Mouse (Mus musculus): ENCODE results near the gene Slc7a4. TPM values are rescaled to one million over a fixed set of nuclear protein-coding genes. Genes with fewer than 3 reads are reported as not detected.
"Not testable (repeated sequence)": the region's sequence is repeated elsewhere in the genome, so short reads cannot be mapped to it uniquely, and the experiment has no call there.

Slc7a4 gene
- total RNA-seq (2021) (10 to 100 TPM in 1 of 2 experiments, 1 to 10 TPM in 1; 7.6 to 23.8 TPM), polyA plus RNA-seq (2012; rRNA removed) (28.4 and 56.6 TPM in 2 replicates)
- long read RNA-seq, transcript Slc7a4-202 (5 exons, 3,281 nt) = major isoform, 13 of 41 reads
- long read RNA-seq, partial matches to known transcripts = 5 of 41 reads
- long read RNA-seq, other reads (novel, unspliced or antisense) = 21 of 41 reads

DNA sequence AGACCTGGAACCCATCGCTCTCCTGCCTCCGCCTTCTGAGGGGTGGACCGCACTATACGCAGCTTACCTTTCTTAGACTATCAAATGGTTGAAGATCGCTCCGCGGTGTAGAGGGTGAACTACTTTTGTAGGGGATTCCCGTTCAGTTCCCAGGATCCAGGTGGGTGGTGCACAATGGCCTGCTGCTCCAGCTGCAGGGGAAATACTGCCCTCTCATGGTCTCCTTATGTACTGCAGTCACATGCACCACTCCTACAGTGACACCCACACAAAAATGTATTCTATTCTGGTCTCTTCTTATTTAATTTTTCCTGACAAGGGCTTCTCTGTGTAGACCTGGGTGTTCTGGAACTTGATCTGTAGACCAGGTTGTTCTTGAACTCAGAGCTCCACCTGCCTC, at the start of gene Slc7a4:
Gene Slc7a4, minus strand, starts transcription at position 151 of the 400 bp plus-strand sequence.
- no peak for DNase-seq

DNA sequence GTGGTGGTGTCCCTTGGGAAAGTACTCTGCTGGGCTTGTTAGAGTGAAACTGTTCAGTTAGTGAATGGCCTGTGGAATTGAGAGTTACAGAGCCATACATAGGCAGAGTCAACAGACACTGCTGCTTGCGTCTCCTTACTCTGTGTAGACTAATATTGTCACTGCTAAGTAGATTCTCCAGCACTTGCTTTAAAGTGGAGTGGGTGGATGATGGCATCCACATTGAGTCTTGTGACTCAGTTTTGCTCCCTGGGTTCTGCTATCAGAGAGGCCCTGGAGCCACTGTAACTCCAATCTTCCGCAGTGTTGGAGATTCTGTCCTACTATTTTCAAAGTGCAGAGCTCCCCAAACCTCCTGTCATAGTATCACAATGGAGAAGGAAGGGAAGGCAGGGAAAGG, 49.6 kb upstream of the Slc7a4 start:
- DNase-seq = no peak

DNA sequence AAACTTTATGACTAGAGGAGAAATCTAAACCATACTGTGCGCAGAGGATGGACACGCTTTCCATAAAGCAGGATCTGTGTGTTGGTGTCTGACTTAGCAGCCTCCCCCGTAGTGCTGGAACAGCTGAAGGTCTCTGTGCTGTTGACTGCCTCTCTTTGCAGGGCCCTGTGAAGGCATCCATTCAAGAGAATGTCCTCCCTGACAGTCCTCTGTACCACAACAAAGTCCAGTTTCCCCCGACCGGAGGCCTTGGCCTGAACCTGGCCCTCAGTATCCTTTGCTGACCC, 43.2 kb upstream of the Slc7a4 start:
- no peak for DNase-seq

DNA sequence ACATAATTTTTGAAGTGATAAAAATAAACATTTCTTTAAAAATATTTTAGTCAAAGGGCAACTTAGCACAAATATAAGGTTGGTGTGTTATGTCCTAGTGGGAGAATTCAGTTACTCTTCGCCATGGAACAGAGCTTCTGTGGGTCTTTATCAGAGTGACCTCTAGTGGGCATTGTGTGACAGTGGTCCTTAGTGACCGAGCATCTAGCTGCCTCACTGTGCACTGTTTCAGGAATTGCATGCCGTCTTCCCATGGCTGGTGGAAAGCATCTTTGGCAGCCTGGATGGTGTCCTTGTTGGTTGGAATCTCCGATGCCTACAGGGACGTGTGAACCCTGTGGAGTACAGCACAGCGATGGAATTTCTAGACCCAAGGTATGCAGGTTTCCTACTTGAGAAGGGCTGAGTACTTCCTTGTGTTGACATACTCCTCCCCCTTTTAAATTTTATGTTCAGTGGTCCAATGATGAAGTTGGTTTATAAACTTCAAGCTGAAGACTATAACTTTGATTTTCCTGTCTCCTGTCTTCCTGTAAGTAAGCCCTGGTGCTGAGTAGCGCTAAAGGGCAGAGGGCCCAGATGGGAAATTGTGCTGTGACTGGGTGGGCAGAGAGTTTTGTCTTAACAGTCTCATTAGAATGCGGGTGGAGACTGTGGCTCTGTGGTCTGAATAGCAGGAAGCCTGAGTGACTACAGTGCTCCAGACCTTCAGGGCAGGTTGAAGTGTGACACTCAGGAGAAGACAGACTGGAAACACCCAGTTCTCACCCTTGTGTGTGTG, 42.7 kb upstream of the Slc7a4 start:
- no peak for DNase-seq

DNA sequence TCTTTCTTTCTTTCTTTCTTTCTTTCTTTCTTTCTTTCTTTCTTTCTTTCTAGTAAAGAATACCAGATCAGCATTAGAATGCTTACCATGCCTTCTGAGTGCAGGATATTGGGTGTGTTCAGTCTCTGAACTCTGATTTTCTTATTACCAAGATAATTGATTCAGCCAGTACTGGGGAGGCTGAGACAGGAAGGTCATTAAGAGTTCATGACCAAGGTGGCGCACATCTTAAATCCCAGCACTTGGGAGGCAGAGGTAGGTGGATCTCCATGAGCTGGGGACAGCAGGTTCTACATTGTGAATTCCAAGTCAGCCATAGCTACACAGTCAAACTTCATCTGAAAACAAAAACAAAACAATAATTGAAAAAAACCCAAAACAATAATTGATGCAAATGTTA, 38.9 kb upstream of the Slc7a4 start:
- DNase-seq = no peak

DNA sequence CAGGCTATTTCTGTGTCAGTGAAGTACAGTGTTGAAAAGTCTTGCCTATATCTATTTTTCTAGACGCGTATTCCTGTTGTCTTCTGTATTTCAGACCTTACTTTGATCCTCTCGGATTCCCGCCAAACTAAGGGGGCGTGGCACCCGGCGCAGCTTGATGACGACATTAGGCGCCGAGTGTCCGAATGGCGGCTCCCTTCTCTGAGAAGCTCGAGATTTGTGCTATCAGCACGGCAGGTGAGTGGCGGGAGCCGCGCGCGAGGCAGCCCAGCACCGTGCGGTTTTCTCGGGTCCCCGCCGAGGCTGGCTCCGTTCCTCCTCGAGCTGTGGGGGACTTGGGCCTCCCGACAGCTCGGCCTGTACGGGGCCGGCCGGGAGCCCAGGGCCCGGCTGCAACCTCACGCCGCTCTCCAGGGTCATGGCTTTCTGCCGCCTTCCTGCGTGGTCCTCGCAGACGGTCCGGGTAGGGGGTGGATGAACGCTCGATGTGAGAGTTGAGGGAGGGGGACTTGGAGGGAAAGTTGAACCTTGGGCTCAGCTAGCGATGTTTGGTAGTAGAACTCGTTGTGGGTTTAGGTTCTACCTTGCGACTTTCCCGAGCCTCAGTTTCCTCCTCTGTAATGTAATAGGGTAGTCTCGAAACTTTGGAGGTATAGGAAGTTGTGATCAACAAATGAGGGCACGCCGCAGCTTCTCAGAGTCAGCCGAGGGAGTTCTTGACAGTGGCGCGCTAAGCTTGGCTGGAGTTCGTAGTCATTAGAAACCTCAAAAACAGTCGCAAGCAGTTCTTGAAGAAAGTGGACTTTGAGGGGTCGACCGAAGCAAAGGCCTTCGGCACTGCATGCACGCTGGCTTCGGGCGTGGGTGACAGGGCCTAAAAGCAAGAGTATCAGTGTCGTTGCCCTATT, 36.4 kb upstream of the Slc7a4 start, which contains the start of gene Smpd4:
Gene Smpd4, plus strand, starts transcription at position 157 of the 908 bp plus-strand sequence.
- DNase-seq = peak; percentile 94

DNA sequence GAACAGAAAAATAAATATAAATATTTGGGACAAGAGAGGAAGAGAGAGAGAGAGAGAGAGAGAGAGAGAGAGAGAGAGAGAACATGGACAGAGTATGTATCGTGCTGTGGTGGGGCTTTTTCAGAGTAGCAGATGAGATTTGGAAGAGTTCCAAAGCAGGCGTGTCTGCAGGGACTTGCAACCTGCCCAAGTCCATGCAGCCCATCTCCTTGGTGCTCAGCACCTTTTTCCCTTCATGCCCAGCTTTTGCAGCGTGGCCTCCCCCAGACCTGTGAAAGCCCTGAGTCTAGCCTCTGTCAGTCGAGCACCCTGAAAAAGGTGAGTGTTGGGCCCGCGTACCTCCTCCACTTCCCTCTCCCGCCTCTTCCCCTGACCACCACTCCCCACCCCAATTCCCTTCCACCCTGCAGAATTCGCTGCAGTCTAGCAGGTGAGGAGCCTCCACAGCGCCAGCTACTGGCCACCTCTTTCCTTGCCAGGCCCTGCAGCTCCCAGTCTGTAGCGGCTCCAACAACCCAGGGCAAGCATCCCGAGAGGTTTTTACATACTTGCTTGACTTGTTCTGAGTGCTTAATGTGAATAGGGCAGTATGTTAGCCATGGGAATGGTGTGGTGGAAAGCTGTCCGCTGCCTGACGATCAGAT, 35.0 kb upstream of the Slc7a4 start:
- peak; percentile 32 for DNase-seq

DNA sequence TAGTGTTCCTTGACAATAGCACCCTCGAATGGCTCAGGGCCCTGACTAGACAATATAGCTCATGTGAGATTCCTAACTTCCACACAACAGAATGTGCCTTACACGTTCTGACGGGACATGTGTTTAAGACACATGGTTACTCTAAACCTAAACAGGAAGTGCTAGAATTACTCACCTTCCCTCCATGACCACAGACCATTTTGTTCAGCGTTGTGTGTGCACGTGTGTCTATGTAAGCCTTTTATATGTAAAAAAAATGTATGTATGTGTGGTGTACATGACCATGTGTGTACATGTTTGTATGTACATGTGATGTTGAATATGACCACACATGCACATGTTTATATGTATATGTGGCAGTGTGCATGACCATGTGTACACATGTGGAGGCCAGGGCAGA, 33.2 kb upstream of the Slc7a4 start:
- DNase-seq = no peak

DNA sequence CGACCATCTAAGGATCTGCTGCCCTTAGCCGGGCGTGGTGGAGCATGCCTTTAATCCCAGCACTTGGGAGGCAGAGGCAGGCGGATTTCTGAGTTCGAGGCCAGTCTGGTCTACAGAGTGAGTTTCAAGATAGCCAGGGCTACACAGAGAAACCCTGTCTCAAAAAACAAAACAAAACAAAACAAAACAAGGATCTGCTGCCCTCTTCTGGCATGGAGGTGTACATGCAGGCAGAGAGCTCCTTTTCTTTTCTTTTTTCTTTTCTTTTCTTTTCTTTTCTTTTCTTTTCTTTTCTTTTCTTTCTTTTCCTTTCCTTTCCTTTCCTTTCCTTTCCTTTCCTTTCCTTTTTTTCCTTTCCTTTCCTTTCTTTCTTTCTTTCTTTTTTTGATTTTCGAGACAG, 31.7 kb upstream of the Slc7a4 start:
- not testable (repeated sequence) for DNase-seq

DNA sequence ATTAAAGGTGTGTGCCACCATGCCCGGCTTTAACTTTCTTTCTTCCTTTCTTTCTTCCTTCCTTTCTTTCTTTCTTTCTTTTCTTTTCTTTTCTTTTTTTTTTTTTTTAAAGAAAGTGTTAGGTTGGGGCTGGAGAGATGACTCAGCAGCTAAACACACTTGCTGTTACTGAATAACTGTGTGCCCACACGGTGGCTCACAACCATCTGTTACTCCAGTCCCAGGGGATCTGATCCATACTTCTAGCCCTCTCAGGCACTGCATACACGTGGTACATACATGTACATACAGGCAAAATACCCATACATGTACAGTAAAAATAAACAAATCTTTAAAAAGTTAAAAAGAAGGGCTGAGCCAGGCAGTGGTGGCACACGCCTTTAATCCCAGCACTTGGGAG, 28.4 kb upstream of the Slc7a4 start:
- no peak for DNase-seq

DNA sequence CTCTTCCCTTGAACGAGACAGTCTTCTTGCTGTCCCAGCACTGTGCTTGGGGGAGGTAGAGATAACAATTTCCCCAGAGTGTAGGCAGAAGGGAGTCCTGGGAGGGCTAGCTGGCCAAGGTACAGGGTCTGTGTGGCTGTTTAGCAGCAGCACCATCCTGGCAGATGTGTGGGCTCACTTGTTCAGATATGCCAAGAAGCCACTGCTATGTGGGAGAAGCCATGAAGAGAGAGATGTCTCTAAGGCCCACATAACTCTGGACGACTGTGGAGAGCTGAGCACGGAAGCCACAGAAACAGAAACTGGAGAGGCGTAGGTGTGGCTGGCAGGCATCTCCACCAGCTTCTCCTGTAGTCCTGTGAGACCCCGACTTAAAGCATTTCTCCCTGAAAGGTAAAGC, 22.7 kb upstream of the Slc7a4 start:
- DNase-seq = no peak

DNA sequence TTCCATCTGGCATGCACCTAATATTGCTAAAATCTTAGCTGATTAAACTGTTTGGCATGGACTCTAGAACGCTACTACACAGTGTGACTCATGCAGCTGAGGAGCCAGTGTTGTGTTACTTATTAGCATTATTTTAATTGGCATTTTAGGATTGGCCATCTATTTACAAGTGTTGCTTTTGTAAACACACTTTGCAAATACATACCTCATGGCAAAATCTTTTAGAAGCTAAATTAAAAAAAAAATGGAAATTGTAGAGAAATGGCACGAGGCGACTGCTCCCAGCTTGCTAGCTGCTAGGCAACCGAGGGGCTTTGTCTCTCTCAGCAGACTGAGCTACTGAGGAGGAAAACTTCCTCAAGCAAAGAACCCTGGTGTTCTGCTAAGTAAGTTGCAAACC, 21.9 kb upstream of the Slc7a4 start:
- no peak for DNase-seq

DNA sequence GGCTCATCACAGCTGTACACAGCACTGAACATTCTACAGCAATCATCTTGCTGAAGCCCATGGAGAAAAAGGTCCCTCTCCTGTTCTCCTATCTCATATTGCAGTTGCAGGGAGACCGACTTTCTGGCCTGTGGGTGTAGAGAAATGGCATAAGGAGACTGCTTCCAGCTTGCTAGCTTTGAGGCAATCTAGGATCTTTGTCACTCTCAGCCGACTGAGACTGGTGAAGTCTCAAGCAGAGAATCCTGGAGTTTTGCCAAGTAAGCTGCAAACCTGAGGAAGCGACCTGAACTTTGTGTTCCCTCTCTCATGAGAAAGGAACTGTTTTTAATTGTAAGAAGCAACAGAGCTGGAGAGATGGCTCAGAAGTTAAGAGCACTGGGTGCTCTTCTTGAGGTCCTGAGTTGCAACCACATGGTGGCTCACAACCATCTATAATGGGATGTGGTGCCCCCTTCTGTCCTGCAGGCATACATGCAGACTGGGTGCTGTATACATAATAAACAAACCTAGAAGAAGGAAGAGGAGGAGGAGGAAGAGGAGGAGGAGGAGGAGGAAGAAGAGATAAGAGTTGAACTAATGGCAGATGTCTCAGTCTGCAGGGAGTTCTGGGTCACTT, 18.0 kb upstream of the Slc7a4 start:
- DNase-seq = no peak

DNA sequence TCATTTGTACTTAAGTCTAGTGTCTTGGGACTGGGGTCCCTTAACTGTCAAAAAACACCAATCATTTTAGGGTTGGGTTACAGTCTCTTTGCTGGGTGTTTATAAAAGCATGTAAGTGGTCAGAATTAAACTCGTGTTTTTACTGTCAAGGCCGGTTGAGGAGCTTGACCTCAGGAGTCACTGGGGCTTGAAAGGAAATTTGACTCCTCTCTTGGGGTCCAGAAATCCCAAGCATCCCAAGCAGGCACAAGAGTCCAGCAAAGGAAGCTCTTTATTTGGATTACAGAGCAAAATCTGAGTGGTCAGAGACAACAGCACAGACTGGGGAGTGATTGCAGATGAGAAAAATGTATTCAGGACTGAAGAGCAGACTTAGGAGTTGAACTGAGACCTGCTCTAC, 7.7 kb upstream of the Slc7a4 start:
- no peak for DNase-seq

DNA sequence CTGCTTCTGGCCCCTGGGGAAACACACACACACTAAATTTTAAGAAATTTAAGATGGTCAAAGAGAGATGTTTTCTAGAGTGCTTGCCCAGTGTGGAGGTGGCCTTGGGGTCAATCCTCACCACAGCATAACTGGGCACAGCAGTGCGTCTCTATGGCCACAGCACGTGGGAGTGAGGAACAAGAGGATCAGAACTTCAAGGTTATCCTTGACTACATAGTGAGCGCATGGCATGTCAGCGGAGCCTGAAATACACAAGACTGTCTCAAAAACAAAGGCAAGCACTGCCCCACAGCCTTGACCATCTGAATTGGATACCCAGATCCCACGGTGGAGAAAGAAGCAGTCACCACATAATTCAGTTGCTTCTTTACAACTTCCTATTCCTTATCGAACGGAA, 1.5 kb upstream of the Slc7a4 start:
- DNase-seq = peak; percentile 34

DNA sequence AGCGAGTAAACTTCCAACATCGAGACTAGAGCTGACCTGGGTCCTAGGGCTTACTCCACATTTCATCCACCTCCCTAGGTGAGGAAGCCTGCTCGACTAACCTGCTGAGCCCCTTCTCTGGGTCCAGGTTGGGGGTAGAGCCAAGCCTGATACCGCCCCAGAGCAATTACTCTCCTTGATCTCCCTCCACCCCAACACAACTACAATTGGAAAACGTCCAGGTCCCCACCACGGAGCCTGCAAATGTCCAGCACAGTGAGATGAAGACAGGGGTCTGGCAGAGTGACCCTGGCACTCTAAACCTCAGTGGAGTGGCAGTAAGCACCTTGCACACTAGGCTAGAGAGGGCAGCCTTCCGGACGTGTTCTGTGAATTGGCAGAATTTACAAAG, 6.2 kb downstream of the Slc7a4 start:
- no peak for DNase-seq

DNA sequence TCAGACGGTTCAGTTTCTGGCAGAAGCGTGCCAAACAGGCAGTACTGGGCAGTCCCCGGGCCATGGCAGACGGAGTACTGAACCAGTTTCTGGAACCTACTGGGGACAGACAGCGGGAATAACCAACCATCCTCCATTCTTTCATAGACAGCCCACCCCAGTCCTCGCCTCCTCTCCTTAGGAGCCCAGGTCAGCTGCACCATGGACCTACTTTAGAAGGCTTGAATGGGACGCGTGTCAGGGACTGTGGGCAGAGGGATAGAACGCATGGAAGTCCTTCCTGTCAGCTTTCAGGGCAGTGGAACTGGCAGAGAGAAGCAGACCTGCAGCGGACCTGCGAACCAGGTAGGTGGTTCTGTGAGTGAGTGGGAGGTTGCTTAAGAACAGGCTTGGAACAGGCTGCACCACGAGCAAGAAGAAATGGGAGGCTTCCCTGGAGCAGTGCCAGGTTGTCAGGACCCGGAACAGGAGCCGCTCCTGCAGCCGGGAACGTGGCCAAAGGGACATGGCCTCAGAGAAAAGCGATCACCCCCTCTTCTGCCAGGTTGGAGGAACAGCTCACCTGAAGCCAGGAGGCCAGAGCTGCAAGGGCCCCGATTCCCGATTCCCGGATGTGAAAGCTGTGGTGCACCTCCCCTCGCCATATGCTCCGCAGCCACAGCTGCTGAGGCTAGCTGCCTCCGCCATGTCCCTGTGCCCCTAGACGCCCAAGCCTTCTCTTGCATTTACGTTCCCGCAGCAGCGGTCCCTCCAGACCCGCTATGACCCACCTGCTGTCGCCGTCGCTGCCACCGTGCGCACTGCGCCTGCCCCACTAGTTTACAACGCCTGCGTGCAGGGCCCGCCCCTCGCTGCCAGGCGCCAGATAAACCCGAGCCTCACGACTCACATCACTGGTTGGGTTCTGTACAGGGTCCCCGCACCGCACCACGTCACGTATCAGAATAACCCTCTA, 6.9 kb downstream of the Slc7a4 start:
- peak; percentile 71 for DNase-seq

DNA sequence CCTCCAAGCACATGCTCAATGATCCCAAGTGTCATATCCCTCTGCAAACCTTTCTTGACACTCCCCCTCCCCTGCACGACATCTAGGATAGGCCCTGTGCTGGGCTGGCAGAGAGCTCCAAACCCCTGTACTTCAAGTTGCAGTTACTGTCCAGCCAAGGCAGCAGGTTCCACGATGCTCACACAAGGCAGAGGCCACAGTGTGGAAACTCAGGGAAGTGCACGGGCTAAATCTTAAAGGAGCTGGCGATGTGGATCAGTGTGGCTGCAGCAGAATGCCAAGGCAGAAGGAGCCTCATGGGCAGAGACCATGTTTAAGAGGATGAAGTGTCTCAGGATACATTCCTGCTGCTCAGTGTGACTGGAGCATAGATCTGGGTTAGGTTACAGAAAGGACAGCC, 16.8 kb downstream of the Slc7a4 start:
- DNase-seq = no peak

DNA sequence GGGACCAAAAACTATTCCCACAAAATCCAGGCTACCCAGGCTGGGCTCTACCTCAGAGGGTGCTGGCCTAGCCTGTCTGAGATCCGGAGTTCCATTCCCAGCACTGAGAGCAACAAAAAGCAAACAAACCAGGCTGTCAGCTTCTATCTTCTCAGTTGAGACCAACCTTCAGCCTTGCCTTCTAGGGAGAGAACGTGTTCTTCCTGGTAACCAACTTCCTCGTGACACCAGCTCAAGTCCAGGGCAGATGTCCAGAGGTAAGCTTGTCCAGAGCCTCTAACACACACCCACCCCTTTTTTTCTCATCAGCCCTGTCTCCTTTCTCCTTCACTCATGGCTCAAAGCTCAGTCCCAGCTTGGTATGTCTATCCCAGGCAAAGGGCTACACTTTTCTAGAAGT, 18.2 kb downstream of the Slc7a4 start:
- DNase-seq = no peak

DNA sequence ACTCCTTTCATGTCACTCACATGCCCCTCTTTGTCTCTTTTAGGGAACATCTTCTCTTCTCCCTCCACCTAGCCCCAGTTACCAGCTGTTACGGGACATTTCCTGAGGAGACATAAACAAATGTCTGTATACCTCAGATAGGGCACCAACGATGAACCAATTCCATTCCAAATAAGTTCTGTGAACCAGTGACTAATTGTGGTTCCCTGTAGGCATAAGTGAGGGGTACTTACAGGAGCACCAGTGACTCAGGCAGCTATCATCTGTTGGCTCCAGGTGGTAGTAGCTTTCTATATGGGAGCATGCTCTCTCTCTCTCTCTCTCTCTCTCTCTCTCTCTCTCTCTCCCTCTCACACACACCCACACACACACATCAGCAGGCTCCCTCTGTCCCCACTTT, 18.8 kb downstream of the Slc7a4 start:
- DNase-seq = no peak

DNA sequence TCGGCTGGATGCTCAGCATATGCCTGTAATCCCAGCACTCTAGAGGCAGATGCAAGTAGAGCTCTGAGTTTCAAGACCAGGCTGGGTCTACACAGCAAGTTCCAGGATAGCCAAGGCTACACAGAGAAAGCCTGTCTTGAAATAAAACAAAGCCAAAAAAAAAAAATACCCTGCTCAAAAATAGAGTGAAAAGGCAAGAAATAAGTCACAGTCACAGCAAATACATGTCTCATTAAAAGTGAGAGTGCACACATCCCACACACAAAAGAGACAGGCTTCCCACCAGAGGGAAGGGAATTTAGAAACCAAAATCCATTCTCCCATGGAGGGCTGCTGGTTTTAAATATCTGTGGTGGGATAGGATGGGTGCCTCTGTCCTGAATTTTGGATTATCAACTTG, 19.4 kb downstream of the Slc7a4 start:
- no peak for DNase-seq

All from adrenal gland, adult 2 months (tissue).